Mouse (Mus musculus) spleen, embryonic (tissue): ENCODE data around the gene Ranbp3.

Source experiments
- CTCF ChIA-PET: fragments of 350-600 bp; sonication (Branson Sonifier 250); formaldehyde crosslinking; loops from one replicate; lab custom pipeline; 2022; lab: Charles Lee

Gene Ranbp3

DNA sequence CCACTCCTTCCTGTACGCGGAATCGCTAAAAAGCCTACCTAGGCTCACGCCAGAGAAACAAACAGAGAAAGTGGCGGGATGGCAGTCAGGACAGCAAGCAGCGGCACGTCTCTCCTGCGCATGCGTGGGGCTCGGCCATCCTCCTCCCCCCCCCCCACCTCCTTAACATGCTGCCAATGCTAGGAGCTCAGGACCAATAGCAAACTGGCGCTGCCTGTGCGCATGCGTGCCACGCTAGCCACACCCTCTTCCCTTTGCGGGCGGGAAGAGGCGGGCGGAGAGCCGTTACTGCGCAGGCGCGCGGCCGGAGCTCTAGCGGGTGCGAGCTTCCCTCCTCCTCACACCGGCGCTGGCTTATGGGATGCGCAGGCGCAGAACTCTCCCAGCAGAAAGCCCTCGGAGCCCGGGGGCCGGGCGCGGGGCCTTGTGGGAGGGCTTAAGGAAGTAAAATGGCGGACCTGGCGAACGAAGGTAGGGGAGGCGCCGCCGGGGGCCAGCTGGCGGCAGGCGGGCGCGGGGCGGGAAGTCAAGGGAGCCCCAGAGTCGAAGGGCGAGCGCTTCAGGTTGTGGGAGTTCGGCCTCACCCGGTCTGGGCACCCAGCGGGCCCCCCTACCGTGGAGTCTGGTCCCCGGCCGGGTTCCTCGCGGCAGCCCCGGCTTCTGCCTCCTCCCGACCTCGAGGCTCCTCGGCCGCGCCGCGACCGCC is at the start of gene Ranbp3:
TSS of gene Ranbp3 (plus strand) at position 354 of the 706 bp plus-strand sequence.
- CTCF ChIA-PET = interaction anchor here (0.5 kb wide), 1 partner anchor 601 kb away, joined by 3 read pairs; no protein-coding TSS in a partner anchor

GRCm38 (mm10) chr17:56625495-56625894 is 47.6 kb upstream of the Ranbp3 start:
- CTCF ChIA-PET = interaction anchor here (0.7 kb wide), 1 partner anchor 20 kb away, joined by 8 read pairs; no protein-coding TSS in a partner anchor

DNA sequence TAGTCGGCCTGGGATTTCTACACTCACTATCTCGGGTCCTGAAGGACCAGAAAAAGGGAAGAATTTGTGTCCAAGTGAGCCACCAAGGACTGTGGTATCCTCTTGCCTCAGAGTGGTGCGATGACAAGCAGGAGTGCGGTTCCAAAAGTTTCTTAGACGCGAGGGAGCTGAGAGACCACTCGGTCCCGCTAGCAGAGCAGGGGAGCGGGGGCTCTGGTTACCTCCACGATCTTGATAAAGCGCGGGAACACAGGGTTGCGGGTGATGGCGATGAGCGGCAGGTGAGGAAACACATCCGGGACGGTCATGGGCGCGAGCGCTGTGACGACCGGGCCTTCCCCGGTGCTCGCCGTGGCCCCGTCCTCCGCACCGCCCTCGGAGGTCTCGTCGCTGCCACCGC is 46.8 kb upstream of the Ranbp3 start:
- CTCF ChIA-PET = no interaction called here

DNA sequence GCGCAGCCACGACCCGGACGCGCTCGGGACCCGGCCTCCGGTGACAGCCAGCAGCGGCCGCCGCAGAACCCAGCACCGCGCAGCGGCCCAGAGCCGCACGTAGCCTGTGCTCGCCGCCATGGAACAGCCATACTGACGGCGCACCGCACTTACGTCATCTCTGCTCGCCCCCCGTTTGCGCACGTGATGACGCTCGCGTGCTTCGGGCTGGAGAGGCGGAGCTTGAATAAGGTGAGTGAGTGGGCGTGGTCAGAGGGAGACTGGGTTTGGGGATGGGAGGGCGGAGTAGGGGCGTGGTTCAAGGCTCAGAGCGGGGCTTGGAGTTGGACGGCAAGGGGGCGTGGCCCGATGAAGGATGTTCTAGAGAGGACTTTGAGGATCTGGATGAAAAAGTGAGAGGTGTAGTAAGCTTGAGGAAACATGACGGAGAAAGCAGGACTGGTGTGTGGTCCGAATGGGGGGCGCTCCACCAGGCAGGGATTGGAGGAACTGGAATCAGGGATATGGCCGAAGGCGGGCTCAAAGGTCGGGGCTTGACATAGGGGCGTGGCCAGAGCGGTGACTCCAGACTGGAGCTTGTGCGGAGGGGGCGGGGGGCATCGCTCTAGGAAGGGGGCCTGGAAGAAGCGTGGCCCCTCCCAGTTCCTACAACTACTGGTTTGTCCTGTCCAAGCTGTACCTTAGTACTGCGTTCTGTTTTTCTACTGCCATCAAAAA is 46.2 kb upstream of the Ranbp3 start, which contains the start of gene Lonp1:
TSS of gene Lonp1 (minus strand) at position 134 of the 717 bp plus-strand sequence.
- CTCF ChIA-PET = no interaction called here

- CTCF ChIA-PET = no interaction called here
Observed at GRCm38 (mm10) chr17:56627530-56628277, 45.4 kb upstream of the Ranbp3 start, which contains the start of gene Catsperd. Catsperd (plus strand) TSS chr17:56628143.

DNA sequence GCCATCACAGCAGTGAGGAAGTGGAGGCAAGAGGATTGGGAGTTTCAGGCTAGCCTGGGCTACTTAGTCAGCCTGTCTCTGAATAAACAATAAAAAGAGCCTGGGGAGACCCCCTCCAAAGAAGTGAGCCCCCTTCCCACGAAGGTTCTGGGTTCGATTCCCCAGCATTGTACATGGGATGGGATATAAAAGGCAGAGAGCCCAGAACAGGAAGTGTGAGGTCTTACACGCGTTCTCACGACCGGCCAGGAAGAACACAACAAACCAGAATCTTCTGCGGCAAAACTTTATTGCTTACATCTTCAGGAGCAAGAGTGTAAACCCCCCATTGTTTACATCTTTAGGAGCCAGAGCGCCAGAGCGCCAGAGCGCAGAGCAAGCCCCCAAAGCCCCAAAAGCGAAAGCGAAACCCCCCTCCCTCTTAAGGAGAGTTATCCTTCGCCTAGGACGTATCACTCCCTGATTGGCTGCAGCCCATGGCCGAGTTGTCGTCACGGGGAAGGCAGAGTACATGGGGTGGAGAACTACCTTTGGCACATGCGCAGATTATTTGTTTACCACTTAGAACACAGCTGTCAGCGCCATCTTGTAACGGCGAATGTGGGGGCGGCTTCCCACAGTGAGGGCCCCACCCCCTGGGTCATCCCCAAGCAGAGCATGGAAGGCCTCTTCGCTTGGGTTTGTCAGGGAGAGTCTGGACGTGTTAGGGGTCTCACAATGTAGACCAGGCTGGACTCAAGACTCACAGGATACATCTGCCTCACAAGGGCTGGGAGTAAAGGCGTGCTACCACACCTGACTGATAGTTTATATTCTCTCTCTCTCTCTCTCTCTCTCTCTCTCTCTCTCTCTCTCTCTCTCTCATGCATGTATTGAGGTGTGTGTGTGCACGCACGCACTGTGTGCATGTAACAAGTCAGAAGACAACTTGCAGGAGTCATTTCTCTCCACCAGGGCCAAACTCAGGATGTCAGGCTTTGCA is 43.0 kb upstream of the Ranbp3 start:
- CTCF ChIA-PET = interaction anchor here (0.6 kb wide), 1 partner anchor 133 kb away, joined by 3 read pairs; no protein-coding TSS in a partner anchor

- CTCF ChIA-PET = no interaction called here
Observed at GRCm38 (mm10) chr17:56631807-56632206, 41.3 kb upstream of the Ranbp3 start.

GRCm38 (mm10) chr17:56634023-56634422 is 39.1 kb upstream of the Ranbp3 start:
- CTCF ChIA-PET = no interaction called here

DNA sequence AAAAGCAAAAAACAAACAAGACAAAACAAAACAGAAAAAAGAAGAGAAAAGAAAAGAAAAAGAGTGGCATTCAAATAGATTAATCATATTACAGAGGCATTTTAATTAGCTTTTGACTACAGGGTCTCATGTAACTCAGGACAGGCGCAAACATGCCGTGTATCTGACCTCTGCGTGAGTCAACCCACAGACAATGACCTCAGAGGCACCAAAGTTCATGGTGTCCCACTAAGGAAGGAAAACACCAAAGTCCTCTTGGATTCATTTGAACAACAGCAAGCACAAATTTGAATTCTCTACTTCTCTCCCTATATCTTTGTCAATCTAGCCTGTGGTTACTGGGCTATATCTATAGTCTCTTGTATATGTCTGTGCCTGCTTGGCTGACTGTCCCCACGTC is 29.9 kb upstream of the Ranbp3 start:
- CTCF ChIA-PET = no interaction called here

GRCm38 (mm10) chr17:56647546-56647945 is 25.5 kb upstream of the Ranbp3 start:
- CTCF ChIA-PET = no interaction called here

GRCm38 (mm10) chr17:56651801-56652200 is 21.3 kb upstream of the Ranbp3 start:
- CTCF ChIA-PET = no interaction called here

- CTCF ChIA-PET = no interaction called here
Observed at GRCm38 (mm10) chr17:56654771-56655170, 18.3 kb upstream of the Ranbp3 start.

DNA sequence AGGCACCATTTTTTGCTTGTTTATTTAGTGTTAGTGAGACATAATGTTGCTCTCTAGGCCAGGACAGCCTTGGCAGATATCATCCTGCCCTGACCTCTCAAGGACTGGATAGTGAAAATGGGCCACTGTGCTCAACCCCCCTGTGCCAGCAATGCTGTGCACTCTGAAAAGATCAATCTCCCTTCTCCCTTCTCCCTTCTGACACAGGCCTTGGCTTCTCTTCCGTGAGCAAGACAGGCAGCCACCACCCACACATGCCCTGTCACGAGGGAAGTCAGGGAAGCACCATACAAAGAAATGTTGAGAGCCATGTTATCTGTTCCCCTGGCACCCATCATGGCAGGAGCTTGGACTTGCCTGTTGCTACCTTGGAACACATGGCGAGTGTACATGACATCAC is 17.8 kb upstream of the Ranbp3 start:
- CTCF ChIA-PET = no interaction called here

DNA sequence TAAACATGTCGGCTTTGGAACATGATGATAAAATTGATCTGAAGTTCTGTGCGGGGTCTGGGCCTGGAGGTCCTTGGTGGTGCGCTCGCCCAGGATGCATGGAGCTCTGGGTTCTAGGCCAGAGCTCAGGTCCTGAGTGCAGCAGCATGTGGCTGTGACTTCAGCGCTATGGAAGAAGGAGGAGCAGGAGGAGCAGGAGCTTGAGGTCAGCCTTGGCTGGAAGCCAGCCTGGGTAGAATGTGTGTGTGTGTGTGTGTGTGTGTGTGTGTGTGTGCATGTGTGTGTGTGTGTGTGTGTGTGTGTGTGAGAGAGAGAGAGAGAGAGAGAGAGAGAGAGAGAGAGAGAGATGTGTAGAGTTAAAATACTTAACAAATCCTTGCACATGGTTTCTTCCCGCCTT is 16.9 kb upstream of the Ranbp3 start:
- CTCF ChIA-PET = no interaction called here

- CTCF ChIA-PET = no interaction called here
Observed at GRCm38 (mm10) chr17:56663659-56664058, 9.4 kb upstream of the Ranbp3 start.

DNA sequence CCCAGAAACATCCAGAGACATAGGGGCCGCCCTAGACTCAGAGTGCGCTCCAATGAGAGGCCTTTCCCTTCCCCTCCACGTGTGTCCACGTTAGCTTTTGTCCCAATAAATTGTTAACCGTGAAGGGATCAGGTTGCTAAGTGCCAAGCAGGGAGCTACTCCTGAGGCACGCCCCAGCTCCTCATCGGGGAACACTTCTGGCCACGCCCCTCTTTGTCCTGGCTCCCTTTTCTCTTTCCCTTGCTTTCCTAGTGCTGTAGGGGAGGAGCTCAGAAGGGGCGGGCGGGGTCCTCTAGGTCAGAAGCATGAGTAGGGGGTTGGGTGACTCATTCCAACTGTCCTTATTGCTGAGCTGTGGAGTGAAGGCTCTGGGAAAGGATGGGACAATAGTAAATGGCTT is 8.8 kb upstream of the Ranbp3 start:
- CTCF ChIA-PET = no interaction called here

DNA sequence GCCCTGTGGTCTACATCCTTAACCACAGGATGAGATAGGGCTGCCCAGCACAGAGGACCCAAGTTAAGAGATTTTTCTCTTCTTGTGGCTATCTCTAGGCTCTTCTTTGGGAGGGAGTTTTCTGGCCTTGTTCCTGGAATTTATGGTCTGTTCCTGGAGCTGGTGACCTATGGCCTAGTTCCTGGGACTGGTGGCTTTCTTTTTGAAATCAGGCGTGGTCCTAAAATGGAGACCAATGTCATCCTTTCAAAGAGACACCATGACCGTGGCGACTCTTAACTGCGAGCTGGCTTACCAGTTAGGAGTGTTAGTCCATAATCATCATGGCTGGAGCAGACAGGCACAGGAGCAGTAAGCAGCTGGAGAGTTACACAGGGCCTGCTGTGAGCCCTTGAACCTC is 6.7 kb upstream of the Ranbp3 start:
- CTCF ChIA-PET = no interaction called here

DNA sequence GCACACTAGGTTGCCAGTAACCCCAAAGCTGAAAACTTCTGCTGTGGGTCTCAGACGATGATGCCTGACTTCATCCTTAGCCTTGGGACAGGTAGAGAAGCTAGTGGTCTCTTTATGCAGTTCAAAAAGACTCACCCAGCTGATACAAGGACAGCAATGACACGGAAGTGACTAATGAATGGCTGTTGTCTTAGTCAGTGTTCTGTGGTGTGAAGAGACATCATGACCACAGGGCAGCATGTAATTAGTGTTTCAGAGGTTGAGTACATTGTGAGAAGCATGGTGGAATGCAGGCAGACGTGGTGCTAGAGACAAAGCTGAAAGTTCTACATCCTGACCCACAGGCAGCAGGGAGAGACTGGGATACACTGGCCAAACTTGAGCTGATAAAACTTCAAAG is 5.5 kb upstream of the Ranbp3 start:
- CTCF ChIA-PET = interaction anchor here (0.5 kb wide), 1 partner anchor 35 kb away, joined by 3 read pairs; no protein-coding TSS in a partner anchor

GRCm38 (mm10) chr17:56668384-56669144 is 4.5 kb upstream of the Ranbp3 start:
- CTCF ChIA-PET = interaction anchor here (0.7 kb wide), 2 partner anchors 48 to 606 kb away, joined by 4 to 5 read pairs; no protein-coding TSS in a partner anchor

GRCm38 (mm10) chr17:56669766-56670165 is 3.3 kb upstream of the Ranbp3 start:
- CTCF ChIA-PET = no interaction called here
